Comparison of ENCODE assay signal across 8 mouse cellular contexts in genomic region chr3:63964100-63964921, GRCm38 (mm10). TPM values are rescaled to one million over a fixed set of nuclear protein-coding genes. Genes with fewer than 3 reads are reported as not detected.
DNase-seq lines count a peak whose midpoint lies in the region; ATAC-seq lines count a peak whose summit lies in the region.

Gene Slc33a1 (minus strand): TSS chr3:63964768.

- no peaks in the 10 kb centered on the region for H3K9me3 ChIP-seq in forebrain, embryonic 14.5 days (replicated peaks; ENCODE audit: control insufficient read depth, low read length)
- no peaks in the 10 kb centered on the region for H3K9me3 ChIP-seq in neural tube, embryonic 15.5 days (replicated peaks)

- DNase-seq in ES-CJ7 (ENCODE audit: low read depth, low spot score), result peak; percentile 99
- peak; percentile 99 for DNase-seq in cerebellum, adult 11 months
- DNase-seq in forebrain, embryonic 14.5 days (ENCODE audit: low spot score), result peak; percentile 100
- DNase-seq in heart, postnatal 14 days, result peak; percentile 98 to 99
- peak; percentile 99 for DNase-seq in layer of hippocampus, adult 11-12 months (ENCODE audit: low spot score)
- DNase-seq in lung, adult 18-20 months, result peak; percentile 99
- DNase-seq in testis, postnatal 14 days (ENCODE audit: low spot score), result peak; percentile 98

- peaks cover 19% of the 10 kb centered on the region for H3K4me1 ChIP-seq in forebrain, embryonic 14.5 days (ENCODE audit: control insufficient read depth, insufficient read depth, low read length)
- peaks cover 27% of the 10 kb centered on the region for H3K4me1 ChIP-seq in neural tube, embryonic 15.5 days

- peak within 1 kb of the TSS; percentile 82 for H3K4me2 ChIP-seq in forebrain, embryonic 14.5 days (ENCODE audit: low read length)
- H3K4me2 ChIP-seq in neural tube, embryonic 15.5 days, result peak within 1 kb of the TSS; percentile 70

- ATAC-seq in forebrain, embryonic 14.5 days, result peak; percentile 98
- peak; percentile 99 for ATAC-seq in neural tube, embryonic 15.5 days (ENCODE audit: low FRiP score)

- peak within 1 kb of the TSS; percentile 83 for H3K9ac ChIP-seq in forebrain, embryonic 14.5 days (ENCODE audit: low read length)
- peak within 1 kb of the TSS; percentile 95 for H3K9ac ChIP-seq in neural tube, embryonic 15.5 days (replicated peaks)

- H3K27me3 ChIP-seq in forebrain, embryonic 14.5 days (replicated peaks; ENCODE audit: control insufficient read depth, insufficient read depth, low read length), result no peaks in the 10 kb centered on the region
- H3K27me3 ChIP-seq in neural tube, embryonic 15.5 days (replicated peaks), result peaks cover 10% of the 10 kb centered on the region; the same call in 1 of the 2 replicates

- H3K27ac ChIP-seq in forebrain, embryonic 14.5 days (ENCODE audit: low read depth, low read length), result peak within 1 kb of the TSS; percentile 79
- H3K27ac ChIP-seq in neural tube, embryonic 15.5 days (replicated peaks), result peak within 1 kb of the TSS; percentile 95

- intact Hi-C loops in heart, postnatal 14 days (cut with DNase I), result loop anchor here (5.0 kb wide), 1 partner anchor 37 kb away; the partner anchor contains the start of gene E130311K13Rik

- WGBS in forebrain, embryonic 14.5 days, result under 1% methylated on average over 69 of the region's 69 CpGs
- WGBS in neural tube, embryonic 15.5 days, result under 1% methylated on average over 69 of the region's 69 CpGs

- peak within 1 kb of the TSS; percentile 86 for H3K4me3 ChIP-seq in forebrain, embryonic 14.5 days (ENCODE audit: low read depth, low read length)
- peak within 1 kb of the TSS; percentile 83 for H3K4me3 ChIP-seq in neural tube, embryonic 15.5 days (replicated peaks)

- H3K36me3 ChIP-seq in forebrain, embryonic 14.5 days (ENCODE audit: control insufficient read depth, insufficient read depth, low read length), result no peaks in the 10 kb centered on the region
- H3K36me3 ChIP-seq in neural tube, embryonic 15.5 days, result no peaks in the 10 kb centered on the region

RNA-seq across cellular contexts. Expression of gene Slc33a1, which starts in this region (rescaled TPM):
- 21.0 and 21.5 TPM in 2 replicates for polyA plus RNA-seq in forebrain, embryonic 14.5 days (2014; fragmentation: Nextera tagmentation; extraction: Ambion mirVana)
- 10 to 100 TPM in 1 of 2 experiments, 1 to 10 TPM in 1; 9.5 to 12.0 TPM for total RNA-seq in heart, postnatal 14 days (2021)
- 18.9 and 19.8 TPM in 2 replicates for polyA plus RNA-seq in neural tube, embryonic 15.5 days (2015; fragmentation: Nextera tagmentation; extraction: Ambion mirVana)

Comparison
In these comparisons a context has a peak if more than half of its experiments do, and no peak if none do; other contexts are left out.
1. Peak in every context shown above with its lines: DNase-seq, ATAC-seq, H3K4me3 ChIP-seq and H3K27ac ChIP-seq.